Comparison of ENCODE assay signal across 15 mouse cellular contexts in the genomic region with DNA sequence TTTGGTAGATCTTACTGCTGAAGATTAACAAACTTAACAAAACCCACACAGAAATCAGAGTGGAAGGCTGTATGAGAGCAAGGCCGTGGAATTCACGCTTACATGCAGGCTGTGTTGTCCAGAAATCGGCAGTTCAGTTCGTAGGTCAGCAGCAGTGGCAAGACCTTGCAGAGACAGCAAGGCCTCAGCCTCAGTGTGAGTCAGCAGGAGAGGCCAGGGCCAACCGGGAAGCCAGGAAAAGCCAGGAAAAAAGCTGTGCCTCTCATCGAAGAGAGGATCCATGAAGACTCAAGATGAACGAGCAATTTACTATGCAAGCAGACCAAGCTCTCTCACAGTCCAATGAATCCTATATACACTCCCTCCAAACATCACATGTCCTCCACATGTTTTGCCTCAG.
"Had no signal": no experiment of that assay in that cellular context is flagged by ENCODE, and none has a peak within 500 bp of the region (broad histone marks: within the 10 kb centered on the region; RNA-seq: fewer than 3 reads in every experiment).

No protein-coding gene starts in this region.

- H3K4me1 ChIP-seq: liver, embryonic 12.5 days had no signal

- H3K4me2 ChIP-seq: kidney, embryonic 15.5 days; limb, embryonic 15.5 days; liver, embryonic 12.5 days; lung, embryonic 14.5 days; stomach, embryonic 15.5 days had no signal

- H3K9ac ChIP-seq: kidney, embryonic 15.5 days; limb, embryonic 15.5 days; liver, embryonic 12.5 days; lung, embryonic 14.5 days; stomach, embryonic 15.5 days had no signal

- DNase-seq: kidney, postnatal 14 days; lung, embryonic 14.5 days; lung, postnatal 10 days; lung, postnatal 4 days; midbrain, embryonic 14.5 days; retina, postnatal 1 day; right cerebral cortex, postnatal 4 days; spleen, adult 18-20 months; thymus, adult 2 months; thymus, postnatal 25 days had no signal

- H3K27me3 ChIP-seq: limb, embryonic 15.5 days; liver, embryonic 12.5 days; stomach, embryonic 15.5 days had no signal

- ATAC-seq: liver, embryonic 12.5 days had no signal

- H3K4me3 ChIP-seq: kidney, embryonic 15.5 days; limb, embryonic 15.5 days; liver, embryonic 12.5 days; midbrain, embryonic 10.5 days; stomach, embryonic 15.5 days had no signal

- H3K36me3 ChIP-seq: kidney, embryonic 15.5 days; limb, embryonic 15.5 days; liver, embryonic 12.5 days; midbrain, embryonic 10.5 days; stomach, embryonic 15.5 days had no signal

- H3K9me3 ChIP-seq: kidney, embryonic 15.5 days; limb, embryonic 15.5 days; liver, embryonic 12.5 days; midbrain, embryonic 10.5 days; stomach, embryonic 15.5 days had no signal

- H3K27ac ChIP-seq: kidney, embryonic 15.5 days; limb, embryonic 15.5 days; liver, embryonic 12.5 days; midbrain, embryonic 10.5 days; stomach, embryonic 15.5 days had no signal
